Mouse (Mus musculus) megakaryocyte, embryonic 14.5 days (primary cell): ENCODE results near the gene Smoc1. TPM values are rescaled to one million over a fixed set of nuclear protein-coding genes. Genes with fewer than 3 reads are reported as not detected.

ENCODE experiments used
- H3K27me3 ChIP-seq: replicated peaks from 2 replicates; pipeline ENCODE3; 2012; ENCODE audit warnings: inconsistent platforms
- H3K36me3 ChIP-seq: replicated peaks from 2 replicates; pipeline ENCODE3; 2012; ENCODE audit warnings: low read length, inconsistent platforms, mixed read lengths
- H3K4me1 ChIP-seq: 2 replicates; pipeline ENCODE4 v1.6.1; 2012; ENCODE audit warnings: inconsistent platforms
- H3K4me3 ChIP-seq: replicated peaks from 2 replicates; pipeline ENCODE3; 2012; ENCODE audit warnings: moderate library complexity, mild to moderate bottlenecking, inconsistent platforms
- H3K9me3 ChIP-seq: 2 replicates; pipeline ENCODE4 v1.6.1; 2012; ENCODE audit warnings: inconsistent platforms
- FLI1 ChIP-seq: IDR thresholded peaks from 2 replicates; pipeline ENCODE4 v1.6.1; 2012; ENCODE audit warnings: low read length, inconsistent platforms, mixed read lengths
- GATA1 ChIP-seq: IDR thresholded peaks from 3 replicates; pipeline ENCODE4 v1.6.1; 2012; ENCODE audit warnings: mixed read lengths, low read length, inconsistent platforms, borderline replicate concordance
- polyA plus RNA-seq: library from polyadenylated mRNA; stranded (reverse); fragments of >175 nt; gene quantifications from 2 replicates; pipeline ENCODE4 v1.2.3, GENCODE M21; 2012; ENCODE audit warnings: low replicate concordance; ENCODE audit not compliant: insufficient read depth

Gene Smoc1
- polyA plus RNA-seq, 1 experiment, result 0.09 TPM

DNA sequence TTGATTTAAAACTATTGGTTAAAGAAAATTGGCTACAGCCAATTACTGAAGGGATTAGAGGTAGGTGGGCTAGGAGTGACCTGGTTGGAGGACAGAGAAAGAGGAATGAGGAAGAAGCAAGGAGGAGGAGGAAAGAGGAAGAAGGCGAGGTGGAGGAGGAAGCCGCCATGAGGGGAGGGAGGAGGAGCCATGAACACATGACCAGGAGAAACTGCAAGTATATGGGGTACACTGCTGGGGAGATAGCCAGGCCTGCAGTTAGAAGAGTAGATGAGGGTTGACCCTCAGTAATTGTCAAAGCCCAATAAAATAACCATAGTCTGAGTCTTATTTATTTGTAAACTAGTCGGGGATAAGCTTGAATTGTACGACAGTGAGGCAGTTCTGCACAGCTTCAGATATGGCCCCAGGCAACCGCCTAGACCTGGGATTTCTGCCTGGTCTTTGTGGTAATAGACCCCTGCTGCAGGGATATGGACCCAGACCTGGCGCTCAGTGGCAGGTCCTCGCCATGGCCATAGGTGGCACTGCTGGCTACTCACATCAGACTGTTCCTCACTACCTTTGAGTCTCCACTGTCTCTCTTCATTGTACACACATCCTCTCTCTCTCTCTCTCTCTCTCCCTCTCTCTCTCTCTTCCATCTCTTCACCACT is 7.2 kb upstream of the Smoc1 start:
- Histone ChIP-seq H3K36me3 (no peaks in the 10 kb centered on the region), H3K4me1 (no peaks in the 10 kb centered on the region)

DNA sequence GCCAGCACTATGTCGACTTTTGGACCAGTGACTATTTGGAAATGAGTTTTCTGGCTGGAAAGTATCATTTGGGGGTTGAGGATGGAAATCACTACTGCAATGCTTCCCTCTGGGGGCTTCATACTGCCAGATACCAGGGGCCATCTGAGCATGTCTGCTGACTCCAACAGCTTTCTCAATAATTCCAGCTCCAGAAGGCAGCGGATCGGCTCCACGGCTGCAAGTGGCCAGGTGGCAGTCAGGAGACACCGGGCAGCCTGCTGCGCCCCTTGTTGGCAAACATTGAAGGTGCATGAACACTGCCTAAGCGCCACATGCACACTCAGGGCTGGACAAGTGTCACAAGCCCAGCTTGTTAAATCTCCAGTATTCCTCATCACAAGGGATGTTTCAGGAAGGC is 2.2 kb upstream of the Smoc1 start:
- Histone ChIP-seq H3K9me3 (no peaks in the 10 kb centered on the region), H3K4me1 (peaks cover 6% of the 10 kb centered on the region; the same call in 1 of the 2 replicates), H3K27me3 (peaks cover 43% of the 10 kb centered on the region), H3K4me3 (no peak overlapping the region), H3K36me3 (no peaks in the 10 kb centered on the region)
- TF ChIP-seq GATA1, result no peak
- no peak for TF ChIP-seq FLI1

More for the DNA sequence above, 7.2 kb upstream of the Smoc1 start:
- no peak for TF ChIP-seq GATA1
- no peak for TF ChIP-seq FLI1
- no peaks in the 10 kb centered on the region for H3K9me3 ChIP-seq
- H3K4me3 ChIP-seq, result peak overlapping the region; percentile 20
- peaks cover under 1% of the 10 kb centered on the region for H3K27me3 ChIP-seq

DNA sequence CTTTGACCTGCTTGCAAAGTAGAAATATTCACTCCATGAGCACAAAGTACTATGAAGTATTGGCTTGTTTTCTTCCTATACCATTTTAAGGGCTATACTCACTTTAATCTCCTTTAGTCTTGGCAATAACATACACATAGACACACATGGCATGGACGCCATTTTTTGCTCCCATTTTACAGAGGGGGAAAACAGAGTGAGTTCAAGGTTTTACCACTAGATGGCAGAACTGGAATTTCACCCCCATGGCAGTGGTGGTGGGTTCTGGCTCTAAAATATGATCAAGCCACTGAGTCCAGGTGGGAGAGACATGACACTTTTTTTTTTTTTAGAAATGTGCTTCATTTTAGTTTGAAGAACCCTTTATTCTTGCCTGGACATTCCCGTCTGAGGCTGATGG is 1.6 kb upstream of the Smoc1 start:
- H3K4me3 ChIP-seq, result no peak overlapping the region
- peaks cover 6% of the 10 kb centered on the region; the same call in 1 of the 2 replicates for H3K4me1 ChIP-seq
- peaks cover 48% of the 10 kb centered on the region for H3K27me3 ChIP-seq
- no peaks in the 10 kb centered on the region for H3K36me3 ChIP-seq
- no peaks in the 10 kb centered on the region for H3K9me3 ChIP-seq
- no peak for TF ChIP-seq FLI1
- TF ChIP-seq GATA1, result no peak

DNA sequence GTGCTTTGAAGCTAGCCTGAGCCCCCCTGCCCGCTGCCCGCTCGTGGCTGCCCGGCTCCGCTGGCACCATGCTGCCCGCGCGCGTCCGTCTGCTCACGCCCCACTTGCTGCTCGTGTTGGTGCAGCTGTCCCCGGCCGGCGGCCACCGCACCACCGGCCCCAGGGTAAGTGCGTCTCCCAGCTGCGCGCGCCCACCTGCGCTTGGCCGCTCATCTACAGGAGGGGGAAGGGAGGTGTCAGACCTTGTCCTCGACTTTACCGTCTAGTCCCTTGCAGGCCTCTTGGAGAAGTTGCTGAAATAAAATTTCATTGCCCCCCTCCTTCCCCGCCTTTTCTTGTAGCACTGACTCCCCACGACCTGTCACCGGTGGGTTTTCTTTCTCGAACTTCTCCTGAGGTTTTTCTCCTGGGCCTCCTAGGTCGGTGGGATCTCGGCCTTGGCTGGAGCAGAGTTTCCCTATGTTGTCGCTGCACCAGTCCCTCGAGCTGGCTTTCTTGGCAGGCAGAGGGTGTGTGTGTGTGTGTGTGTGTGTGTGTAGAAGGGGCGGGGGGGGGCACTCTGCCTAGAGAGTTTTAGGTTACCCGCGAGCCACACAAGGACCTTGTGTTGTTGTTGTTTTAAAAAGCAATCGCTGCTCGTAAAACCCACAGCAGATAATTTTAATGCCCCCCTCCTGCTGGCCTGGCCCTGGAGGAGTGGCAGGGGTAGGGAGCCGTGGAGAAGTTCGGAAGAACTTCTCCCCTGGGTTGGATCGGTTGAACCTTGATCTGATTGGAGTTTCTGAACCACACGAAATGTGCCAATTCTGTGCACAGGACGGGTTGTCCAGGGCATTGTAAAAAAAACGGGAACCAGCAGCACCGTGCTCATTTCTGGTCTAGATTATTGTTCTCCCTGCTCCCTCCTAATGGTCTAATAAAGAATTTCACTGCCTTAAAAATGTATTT is 661 bp downstream of the Smoc1 start:
- H3K27me3 ChIP-seq, result peaks cover 64% of the 10 kb centered on the region
- H3K4me3 ChIP-seq, result peak overlapping the region; percentile 62

GRCm38 (mm10) chr12:81028291-81028920 is 1.8 kb downstream of the Smoc1 start:
- Histone ChIP-seq H3K4me1 (peaks cover 6% of the 10 kb centered on the region; the same call in 1 of the 2 replicates), H3K4me3 (no peak overlapping the region), H3K27me3 (peaks cover 65% of the 10 kb centered on the region), H3K9me3 (no peaks in the 10 kb centered on the region), H3K36me3 (no peaks in the 10 kb centered on the region)
- TF ChIP-seq GATA1 (no peak), FLI1 (no peak)

More for the DNA sequence above, 661 bp downstream of the Smoc1 start:
- H3K9me3 ChIP-seq, result no peaks in the 10 kb centered on the region
- peaks cover 6% of the 10 kb centered on the region; the same call in 1 of the 2 replicates for H3K4me1 ChIP-seq
- TF ChIP-seq GATA1, result no peak
- no peak for TF ChIP-seq FLI1
- H3K36me3 ChIP-seq, result no peaks in the 10 kb centered on the region

DNA sequence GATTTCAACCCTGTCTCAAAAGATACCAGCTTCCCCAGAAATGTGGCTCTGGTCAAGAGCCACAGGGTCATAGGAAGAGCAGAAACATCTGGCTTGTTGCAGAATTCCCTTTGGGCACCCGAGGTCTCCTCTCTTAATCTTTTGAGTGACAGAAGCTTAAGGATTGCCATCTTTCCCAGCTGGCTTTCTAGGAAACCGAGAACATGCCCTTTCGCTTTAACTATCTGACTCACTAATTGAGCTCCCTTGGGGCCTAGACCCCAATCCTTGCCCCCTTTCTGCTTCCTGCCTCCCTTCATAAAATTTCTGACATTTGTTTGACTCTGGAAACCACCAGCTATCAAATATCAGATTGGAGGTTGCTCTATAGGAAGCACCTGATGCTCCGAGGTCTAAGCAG is 3.1 kb downstream of the Smoc1 start:
- Histone ChIP-seq H3K9me3 (no peaks in the 10 kb centered on the region), H3K4me1 (peaks cover 6% of the 10 kb centered on the region; the same call in 1 of the 2 replicates), H3K27me3 (peaks cover 62% of the 10 kb centered on the region), H3K4me3 (no peak overlapping the region), H3K36me3 (no peaks in the 10 kb centered on the region)
- TF ChIP-seq GATA1 (no peak), FLI1 (no peak)

- Histone ChIP-seq H3K9me3 (no peaks in the 10 kb centered on the region), H3K4me1 (peaks cover 6% of the 10 kb centered on the region; the same call in 1 of the 2 replicates), H3K4me3 (no peak overlapping the region), H3K36me3 (no peaks in the 10 kb centered on the region), H3K27me3 (peaks cover 49% of the 10 kb centered on the region)
- TF ChIP-seq FLI1 (no peak), GATA1 (no peak)
These were observed 5.0 kb downstream of the Smoc1 start for GRCm38 (mm10) chr12:81031579-81031978.

DNA sequence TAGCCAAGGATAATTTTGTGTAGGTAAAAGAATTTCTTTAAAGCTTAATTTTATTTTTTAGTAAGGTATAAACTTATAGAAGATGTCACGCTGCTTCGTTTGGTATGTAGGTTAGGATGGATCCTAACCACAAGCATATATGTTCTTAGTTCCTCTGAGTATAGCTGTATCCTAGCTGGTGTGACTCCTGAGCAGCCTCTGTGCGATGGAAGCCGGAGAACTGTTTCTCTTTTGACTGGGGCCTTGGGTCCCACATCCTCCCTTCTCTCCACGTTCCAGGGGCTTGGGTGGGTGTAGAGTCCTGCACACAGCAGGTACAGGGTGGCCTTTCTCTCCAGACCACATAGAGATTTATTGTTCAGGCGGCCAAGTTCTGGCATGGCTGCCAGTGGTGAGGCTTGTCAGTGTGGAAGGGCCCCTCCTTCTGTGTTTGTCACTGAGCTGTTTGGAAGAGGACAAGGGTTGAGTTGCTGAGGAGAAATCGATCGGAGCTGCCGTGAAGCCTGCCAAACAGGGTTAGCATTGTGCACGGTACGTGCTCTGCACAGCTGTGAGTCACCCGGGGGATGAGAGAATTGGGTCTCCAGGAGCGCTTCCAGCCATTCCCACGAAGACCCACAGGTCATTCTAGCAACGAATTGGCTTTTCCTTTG is 6.9 kb downstream of the Smoc1 start:
- Histone ChIP-seq H3K36me3 (no peaks in the 10 kb centered on the region), H3K27me3 (peaks cover 33% of the 10 kb centered on the region), H3K4me3 (no peak overlapping the region), H3K9me3 (no peaks in the 10 kb centered on the region), H3K4me1 (no peaks in the 10 kb centered on the region)
- no peak for TF ChIP-seq FLI1
- TF ChIP-seq GATA1, result no peak

DNA sequence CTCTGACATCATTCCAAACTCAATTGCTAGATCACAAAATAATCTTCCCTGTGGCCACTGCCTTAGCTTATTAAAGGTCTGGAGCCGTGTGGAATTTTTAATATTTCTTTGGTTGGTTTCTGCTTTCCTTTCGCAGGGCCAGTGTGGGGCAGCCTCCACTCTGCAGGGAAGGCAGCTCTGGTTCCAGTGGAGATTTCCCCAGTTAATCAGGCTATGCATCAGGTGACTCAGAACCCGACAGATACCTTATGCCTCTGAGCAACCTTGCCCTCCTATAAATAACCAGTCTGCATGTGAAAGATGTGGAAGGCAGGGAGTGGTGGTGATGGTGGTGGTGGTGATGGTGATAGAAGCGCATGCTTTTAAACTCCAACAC is 7.4 kb downstream of the Smoc1 start:
- Histone ChIP-seq H3K27me3 (peaks cover 29% of the 10 kb centered on the region), H3K4me1 (no peaks in the 10 kb centered on the region), H3K36me3 (no peaks in the 10 kb centered on the region), H3K9me3 (no peaks in the 10 kb centered on the region), H3K4me3 (no peak overlapping the region)
- TF ChIP-seq FLI1 (no peak), GATA1 (no peak)
